Comparison of ENCODE assay signal across 19 mouse cellular contexts in genomic region chr6:120841754-120842153, GRCm38 (mm10). TPM values are rescaled to one million over a fixed set of nuclear protein-coding genes. Genes with fewer than 3 reads are reported as not detected.
DNase-seq lines count a peak whose midpoint lies in the region; ATAC-seq and TF ChIP-seq lines count a peak whose summit lies in the region.
"Had no signal": no experiment of that assay in that cellular context is flagged by ENCODE, and none has a peak within 500 bp of the region (broad histone marks: within the 10 kb centered on the region; RNA-seq: fewer than 3 reads in every experiment).

No protein-coding gene starts in this region.

- no peak for ATAC-seq in heart, embryonic 13.5 days (ENCODE audit: extremely low read depth, insufficient number of reproducible peaks, low FRiP score, low TSS enrichment)
- ATAC-seq in CD4-positive, CD25-positive, alpha-beta regulatory T cell, adult 4 months, result peak; percentile 68
- ATAC-seq in liver, embryonic 14.5 days (ENCODE audit: insufficient read depth), result peak; percentile 70
- ATAC-seq in hindbrain, embryonic 16.5 days, result no peak
- ATAC-seq: forebrain, postnatal 0 days had no signal

- TF ChIP-seq POLR2A in kidney, adult 2 months (IDR thresholded peaks at IDR 0.05; ENCODE audit: low read depth, low read length), result no peak

- 0 out of 2 replicates have a peak overlapping the region, but pooled peaks have one; percentile 0 for H3K4me2 ChIP-seq in heart, embryonic 13.5 days
- H3K4me2 ChIP-seq in liver, embryonic 14.5 days (ENCODE audit: low read depth), result peak overlapping the region; percentile 40
- H3K4me2 ChIP-seq in hindbrain, embryonic 16.5 days (ENCODE audit: low read length), result no peak overlapping the region
- H3K4me2 ChIP-seq: hindbrain, embryonic 14.5 days; limb, embryonic 13.5 days had no signal

- H3K9ac ChIP-seq in heart, embryonic 13.5 days, result no peak overlapping the region
- H3K9ac ChIP-seq in liver, embryonic 14.5 days (replicated peaks), result peak overlapping the region; percentile 41
- H3K9ac ChIP-seq in hindbrain, embryonic 16.5 days (ENCODE audit: low read depth, low read length), result no peak overlapping the region
- H3K9ac ChIP-seq: forebrain, postnatal 0 days; hindbrain, embryonic 14.5 days; limb, embryonic 13.5 days had no signal

- TF ChIP-seq CTCF in liver, embryonic 14.5 days (IDR thresholded peaks at IDR 0.05; ENCODE audit: low read depth), result no peak
- no peak for TF ChIP-seq CTCF in kidney, adult 2 months (conservative IDR thresholded peaks at IDR 0.05; ENCODE audit: insufficient read depth, insufficient read length, low read depth, low read length)

- peaks cover 32% of the 10 kb centered on the region for H3K4me1 ChIP-seq in heart, embryonic 13.5 days
- H3K4me1 ChIP-seq in heart, embryonic 10.5 days, result peaks cover 10% of the 10 kb centered on the region; the same call in 1 of the 2 replicates
- peaks cover 24 to 25% of the 10 kb centered on the region in 2 experiments for H3K4me1 ChIP-seq in liver, embryonic 14.5 days (replicated peaks; ENCODE audit: control insufficient read depth in 2 of 2, insufficient read depth in 2 of 2, low read length in 1 of 2)
- peaks cover 7% of the 10 kb centered on the region for H3K4me1 ChIP-seq in hindbrain, embryonic 16.5 days (ENCODE audit: control insufficient read depth, insufficient read depth, low read depth, low read length)
- H3K4me1 ChIP-seq in kidney, adult 2 months (ENCODE audit: control insufficient read depth, insufficient read depth, low read length), result no peaks in the 10 kb centered on the region

- TF ChIP-seq EP300 in liver, embryonic 14.5 days (IDR thresholded peaks at IDR 0.05; ENCODE audit: low read depth), result peak; percentile 88

- no peaks in the 10 kb centered on the region for H3K27me3 ChIP-seq in heart, embryonic 13.5 days (replicated peaks)
- H3K27me3 ChIP-seq in heart, embryonic 10.5 days (ENCODE audit: insufficient read depth, poor library complexity, severe bottlenecking), result no peaks in the 10 kb centered on the region
- H3K27me3 ChIP-seq in liver, embryonic 14.5 days (ENCODE audit: control insufficient read depth, insufficient read depth, low read length), result no peaks in the 10 kb centered on the region
- no peaks in the 10 kb centered on the region for H3K27me3 ChIP-seq in hindbrain, embryonic 16.5 days (replicated peaks; ENCODE audit: control insufficient read depth, insufficient read depth, low read length)
- H3K27me3 ChIP-seq in kidney, adult 2 months (replicated peaks; ENCODE audit: control insufficient read depth, insufficient read depth, low read length), result no peaks in the 10 kb centered on the region
- H3K27me3 ChIP-seq: limb, embryonic 13.5 days had no signal

- whole genome bisulfite sequencing in heart, embryonic 13.5 days, result 61% methylated on average over 5 of the region's 5 CpGs
- 80% methylated on average over 5 of the region's 5 CpGs for WGBS in heart, embryonic 10.5 days
- WGBS in liver, embryonic 14.5 days (ENCODE audit: insufficient replicate concordance), result 42% methylated on average over 5 of the region's 5 CpGs
- 97% methylated on average over 5 of the region's 5 CpGs for WGBS in hindbrain, embryonic 16.5 days
- WGBS in kidney, adult 2 months, result 80% methylated on average over 5 of the region's 5 CpGs

- no peak overlapping the region; the same call in 1 of the 2 replicates for H3K27ac ChIP-seq in heart, embryonic 13.5 days (replicated peaks)
- no peak overlapping the region for H3K27ac ChIP-seq in heart, embryonic 10.5 days
- H3K27ac ChIP-seq in liver, embryonic 14.5 days, result peak overlapping the region; percentile 34
- no peak overlapping the region for H3K27ac ChIP-seq in hindbrain, embryonic 16.5 days (ENCODE audit: low read depth, low read length)
- no peak overlapping the region for H3K27ac ChIP-seq in kidney, adult 2 months (ENCODE audit: insufficient read depth, low read depth, low read length)
- H3K27ac ChIP-seq: hindbrain, embryonic 14.5 days; limb, embryonic 13.5 days had no signal

- peaks cover 19% of the 10 kb centered on the region for H3K36me3 ChIP-seq in heart, embryonic 13.5 days
- H3K36me3 ChIP-seq in heart, embryonic 10.5 days, result peaks cover 24% of the 10 kb centered on the region
- H3K36me3 ChIP-seq in liver, embryonic 14.5 days (replicated peaks; ENCODE audit: control insufficient read depth, insufficient read depth, low read depth), result peaks cover 3% of the 10 kb centered on the region; the same call in 1 of the 2 replicates
- H3K36me3 ChIP-seq in hindbrain, embryonic 16.5 days (ENCODE audit: control insufficient read depth, insufficient read depth, low read length), result 0 out of 2 replicates have a peak, but pooled peaks cover 2% of the 10 kb centered on the region
- no peaks in the 10 kb centered on the region for H3K36me3 ChIP-seq in kidney, adult 2 months (ENCODE audit: control insufficient read depth, insufficient read depth, low read length)

- DNase-seq in heart, embryonic 10.5 days (ENCODE audit: low spot score), result no peak
- peak; percentile 63 for DNase-seq in c-Kit-positive CD71-positive TER-119-positive erythroid progenitor cells, embryonic 14.5 days (ENCODE audit: low spot score)
- peak in 1 of 3 experiments; percentile 76 for DNase-seq in liver, embryonic 14.5 days (ENCODE audit: low read depth in 3 of 3, low spot score in 3 of 3)
- no peak for DNase-seq in kidney, adult 2 months
- DNase-seq in layer of hippocampus, adult 9-11 months, result no peak
- DNase-seq: cerebellum, adult 11 months; cerebellum, postnatal 36 days; forebrain, postnatal 0 days; kidney, adult 11 months; kidney, postnatal 10 days; midbrain, embryonic 14.5 days; retina, postnatal 1 day; right cerebral cortex, postnatal 4 days; thymus, postnatal 36 days had no signal

- no peak overlapping the region for H3K4me3 ChIP-seq in heart, embryonic 13.5 days
- no peak overlapping the region for H3K4me3 ChIP-seq in heart, embryonic 10.5 days
- peak overlapping the region in 1 of 2 experiments; percentile 6; a peak in 1 of 4 replicates for H3K4me3 ChIP-seq in liver, embryonic 14.5 days (ENCODE audit: insufficient read depth in 1 of 2, low read depth in 2 of 2, low read length in 2 of 2)
- no peak overlapping the region for H3K4me3 ChIP-seq in hindbrain, embryonic 16.5 days (ENCODE audit: low read length)
- no peak overlapping the region for H3K4me3 ChIP-seq in kidney, adult 2 months (ENCODE audit: insufficient read depth, low read depth, low read length)
- H3K4me3 ChIP-seq: limb, embryonic 13.5 days had no signal

- no peaks in the 10 kb centered on the region for H3K9me3 ChIP-seq in heart, embryonic 13.5 days
- no peaks in the 10 kb centered on the region for H3K9me3 ChIP-seq in heart, embryonic 10.5 days
- no peaks in the 10 kb centered on the region for H3K9me3 ChIP-seq in liver, embryonic 14.5 days (ENCODE audit: control insufficient read depth, low read length)
- no peaks in the 10 kb centered on the region for H3K9me3 ChIP-seq in hindbrain, embryonic 16.5 days (ENCODE audit: control insufficient read depth, low read length)
- H3K9me3 ChIP-seq: limb, embryonic 13.5 days had no signal

RNA-seq across cellular contexts. Expression of gene Bcl2l13, which starts 5.7 kb away (rescaled TPM):
- 26.5 and 27.1 TPM in 2 replicates for polyA plus RNA-seq in heart, embryonic 13.5 days (2015; fragmentation: Nextera tagmentation; extraction: Ambion mirVana)
- polyA plus RNA-seq in heart, embryonic 10.5 days (2016; fragmentation: Nextera tagmentation; extraction: Ambion mirVana), result 30.9 and 36.8 TPM in 2 replicates
- polyA plus RNA-seq in CD4-positive, CD25-positive, alpha-beta regulatory T cell, adult 4 months (2017; shearing (Covaris generic)), result 10 to 100 TPM; 10.4 to 11.7 TPM
- 18.1 and 20.0 TPM in 2 replicates for polyA plus RNA-seq in liver, embryonic 14.5 days (2012; rRNA removed)
- 28.6 and 34.6 TPM in 2 replicates for polyA plus RNA-seq in liver, embryonic 14.5 days (2014; fragmentation: Nextera tagmentation; extraction: Ambion mirVana)
- polyA plus RNA-seq in hindbrain, embryonic 16.5 days (2015; fragmentation: Nextera tagmentation; extraction: Ambion mirVana), result 27.2 and 27.3 TPM in 2 replicates
- polyA plus RNA-seq in kidney, adult 2 months (2012; rRNA removed), result 23.3 and 27.5 TPM in 2 replicates

RNA-seq across cellular contexts. Expression of gene Atp6v1e1, which starts 19.2 kb away (rescaled TPM):
- 135 and 136 TPM in 2 replicates for polyA plus RNA-seq in heart, embryonic 13.5 days (2015; fragmentation: Nextera tagmentation; extraction: Ambion mirVana)
- 135 and 144 TPM in 2 replicates for polyA plus RNA-seq in heart, embryonic 10.5 days (2016; fragmentation: Nextera tagmentation; extraction: Ambion mirVana)
- polyA plus RNA-seq in CD4-positive, CD25-positive, alpha-beta regulatory T cell, adult 4 months (2017; shearing (Covaris generic)), result 10 to 100 TPM; 89.9 to 92.8 TPM
- 43.2 and 73.8 TPM in 2 replicates for polyA plus RNA-seq in liver, embryonic 14.5 days (2012; rRNA removed)
- 141 and 145 TPM in 2 replicates for polyA plus RNA-seq in liver, embryonic 14.5 days (2014; fragmentation: Nextera tagmentation; extraction: Ambion mirVana)
- polyA plus RNA-seq in hindbrain, embryonic 16.5 days (2015; fragmentation: Nextera tagmentation; extraction: Ambion mirVana), result 290 and 313 TPM in 2 replicates
- 418 and 428 TPM in 2 replicates for polyA plus RNA-seq in kidney, adult 2 months (2012; rRNA removed)

Comparison
In these comparisons a context has a peak if more than half of its experiments do, and no peak if none do; other contexts are left out.
1. ATAC-seq: peak in CD4-positive, CD25-positive, alpha-beta regulatory T cell, adult 4 months (single experiment) and liver, embryonic 14.5 days (single experiment); none in heart, embryonic 13.5 days (single experiment) and hindbrain, embryonic 16.5 days (single experiment).